Mouse (Mus musculus) heart, postnatal 36 days (tissue): Measurements from ENCODE around the gene Cep95. TPM values are rescaled to one million over a fixed set of nuclear protein-coding genes. Genes with fewer than 3 reads are reported as not detected.

Experiments
- microRNA-seq, 2 experiments: library from miRNA; unstranded; fragments of <30 nt; microRNA quantifications; one replicate each; pipeline ENCODE4 v1.2.0; 2021; ENCODE audit warnings: borderline number of aligned reads in 2 of 2
- total RNA-seq, 2 experiments: library from RNA; stranded (reverse); gene quantifications; 2 replicates each; pipeline ENCODE4 v1.2.3; 2021

The Cep95 gene
- total RNA-seq, 2 experiments from 2014 or later = 6.3 to 7.7 TPM

Small RNA genes within 50 kb of the gene (microRNA-seq; reads per million reads assigned to microRNA genes)
- gene Gm25994 (0 reads per million in 2 experiments), gene Mir3064 (17.3 to 18.2 reads per million in 2 experiments)

Other genes starting within 250 kb of the Cep95 start
- gene Tex2, start 175.8 kb upstream of the Cep95 start, total RNA-seq = 10 to 100 TPM; 40.1 to 42.1 TPM
- 100 to 1,000 TPM; 120 to 139 TPM for gene Pecam1, start 38.6 kb upstream of the Cep95 start, total RNA-seq
- 1 to 10 TPM in 1 of 2 experiments, under 1 TPM in 1; 0.97 to 1.0 TPM for gene Milr1, start 38.0 kb upstream of the Cep95 start, total RNA-seq
- gene Polg2, start 9.7 kb upstream of the Cep95 start, total RNA-seq = 1 to 10 TPM; 4.4 to 4.5 TPM
- 100 to 1,000 TPM; 317 to 377 TPM for gene Ddx5, start 67 bp upstream of the Cep95 start, total RNA-seq
- gene Smurf2, start 131.5 kb downstream of the Cep95 start, total RNA-seq = 10 to 100 TPM; 35.9 to 38.9 TPM
- 10 to 100 TPM; 60.8 to 67.1 TPM for gene Kpna2, start 210.3 kb downstream of the Cep95 start, total RNA-seq
- 1 to 10 TPM; 2.0 to 2.3 TPM for gene 1810010H24Rik, start 236.4 kb downstream of the Cep95 start, total RNA-seq